ENCODE assay signal across 21 mouse cellular contexts in genomic region chr1:91702737-91703136, GRCm38 (mm10).
DNase-seq lines count a peak whose midpoint lies in the region; ATAC-seq and TF ChIP-seq lines count a peak whose summit lies in the region.
"Had no signal": no experiment of that assay in that cellular context is flagged by ENCODE, and none has a peak within 500 bp of the region (broad histone marks: within the 10 kb centered on the region; RNA-seq: fewer than 3 reads in every experiment).

No protein-coding gene starts in this region.

- DNase-seq in adrenal gland, adult 2 months, result peak; percentile 13
- DNase-seq in adrenal gland, postnatal 4 days (ENCODE audit: low spot score in 2 of 2), result no peak
- peak; percentile 4 for DNase-seq in intestine, embryonic 14.5 days (ENCODE audit: low spot score)
- DNase-seq in Patski (ENCODE audit: low read depth, low spot score), result no peak
- DNase-seq in forebrain, embryonic 10.5 days (ENCODE audit: extremely low spot score, low spot score), result no peak
- DNase-seq in ovary, postnatal 36 days (ENCODE audit: low spot score), result no peak
- DNase-seq: adrenal gland, adult 8-10 months; adrenal gland, postnatal 14 days; adrenal gland, postnatal 36 days; cerebellum, adult 11 months; cerebellum, adult 18-20 months; cerebellum, adult 8-10 months; cerebellum, adult 9-11 months; cerebellum, postnatal 14 days; forebrain, postnatal 0 days had no signal

- no peaks in the 10 kb centered on the region for H3K27me3 ChIP-seq in intestine, embryonic 14.5 days (replicated peaks; ENCODE audit: control insufficient read depth, insufficient read depth, low read length)
- no peaks in the 10 kb centered on the region for H3K27me3 ChIP-seq in intestine, embryonic 16.5 days (replicated peaks; ENCODE audit: control insufficient read depth, insufficient read depth, low read length)
- H3K27me3 ChIP-seq in Patski, result peaks cover 7% of the 10 kb centered on the region
- H3K27me3 ChIP-seq in forebrain, embryonic 10.5 days (ENCODE audit: poor library complexity, severe bottlenecking), result no peaks in the 10 kb centered on the region
- H3K27me3 ChIP-seq: embryonic facial prominence, embryonic 13.5 days; embryonic facial prominence, embryonic 15.5 days; forebrain, embryonic 13.5 days; forebrain, embryonic 15.5 days had no signal

- no peak overlapping the region for H3K27ac ChIP-seq in intestine, embryonic 14.5 days (ENCODE audit: low read depth)
- H3K27ac ChIP-seq in intestine, embryonic 16.5 days (ENCODE audit: low read length), result no peak overlapping the region
- H3K27ac ChIP-seq in forebrain, embryonic 10.5 days, result no peak overlapping the region
- H3K27ac ChIP-seq: embryonic facial prominence, embryonic 13.5 days; embryonic facial prominence, embryonic 15.5 days; forebrain, embryonic 13.5 days; forebrain, embryonic 15.5 days had no signal

- POLR2A ChIA-PET in Patski (lab: Charles Lee), result no interaction called here

- no peak overlapping the region for H3K4me2 ChIP-seq in intestine, embryonic 14.5 days (ENCODE audit: low read length)
- H3K4me2 ChIP-seq in intestine, embryonic 16.5 days (ENCODE audit: low read depth, low read length), result no peak overlapping the region
- H3K4me2 ChIP-seq: embryonic facial prominence, embryonic 13.5 days; embryonic facial prominence, embryonic 15.5 days; forebrain, embryonic 13.5 days; forebrain, embryonic 15.5 days had no signal

- H3K4me3 ChIP-seq in intestine, embryonic 14.5 days (ENCODE audit: low read depth, low read length), result no peak overlapping the region
- no peak overlapping the region for H3K4me3 ChIP-seq in intestine, embryonic 16.5 days (ENCODE audit: low read length)
- H3K4me3 ChIP-seq in forebrain, embryonic 10.5 days, result no peak overlapping the region
- H3K4me3 ChIP-seq: embryonic facial prominence, embryonic 13.5 days; embryonic facial prominence, embryonic 15.5 days; erythroblast, embryonic 14.5 days; forebrain, embryonic 13.5 days; forebrain, embryonic 15.5 days had no signal

- H3K9ac ChIP-seq in intestine, embryonic 14.5 days (ENCODE audit: low read length), result no peak overlapping the region
- no peak overlapping the region for H3K9ac ChIP-seq in intestine, embryonic 16.5 days (ENCODE audit: low read depth, low read length)
- H3K9ac ChIP-seq: embryonic facial prominence, embryonic 13.5 days; embryonic facial prominence, embryonic 15.5 days; forebrain, embryonic 13.5 days; forebrain, embryonic 15.5 days; forebrain, postnatal 0 days had no signal

- in situ Hi-C loops in Patski (cut with MboI; ENCODE audit: low pct_unique_long_range_greater_than_20kb), result no loop called here

- no peaks in the 10 kb centered on the region for H3K9me3 ChIP-seq in intestine, embryonic 14.5 days (ENCODE audit: control insufficient read depth, low read length)
- H3K9me3 ChIP-seq in intestine, embryonic 16.5 days (ENCODE audit: control insufficient read depth, low read length), result no peaks in the 10 kb centered on the region
- H3K9me3 ChIP-seq in forebrain, embryonic 10.5 days, result no peaks in the 10 kb centered on the region
- H3K9me3 ChIP-seq: embryonic facial prominence, embryonic 13.5 days; embryonic facial prominence, embryonic 15.5 days; forebrain, embryonic 13.5 days; forebrain, embryonic 15.5 days had no signal

- TF ChIP-seq CTCF in Patski (IDR thresholded peaks at IDR 0.05), result no peak

- no peaks in the 10 kb centered on the region for H3K36me3 ChIP-seq in intestine, embryonic 14.5 days (ENCODE audit: control insufficient read depth, insufficient read depth, low read length)
- no peaks in the 10 kb centered on the region for H3K36me3 ChIP-seq in intestine, embryonic 16.5 days (ENCODE audit: control insufficient read depth, insufficient read depth, low read length)
- no peaks in the 10 kb centered on the region for H3K36me3 ChIP-seq in forebrain, embryonic 10.5 days (replicated peaks)
- H3K36me3 ChIP-seq: embryonic facial prominence, embryonic 13.5 days; embryonic facial prominence, embryonic 15.5 days; forebrain, embryonic 15.5 days had no signal

- no peak for ATAC-seq in intestine, embryonic 14.5 days (replicated peaks; ENCODE audit: low FRiP score, low TSS enrichment, low read depth)
- ATAC-seq in intestine, embryonic 16.5 days, result no peak
- ATAC-seq in Patski, result peak; percentile 42
- ATAC-seq: forebrain, embryonic 13.5 days; forebrain, embryonic 15.5 days; forebrain, postnatal 0 days had no signal

- no peaks in the 10 kb centered on the region for H3K4me1 ChIP-seq in intestine, embryonic 14.5 days (replicated peaks; ENCODE audit: control insufficient read depth, insufficient read depth, low read length)
- no peaks in the 10 kb centered on the region for H3K4me1 ChIP-seq in intestine, embryonic 16.5 days (ENCODE audit: control insufficient read depth, insufficient read depth, low read length)
- no peaks in the 10 kb centered on the region for H3K4me1 ChIP-seq in forebrain, embryonic 10.5 days
- H3K4me1 ChIP-seq: forebrain, embryonic 13.5 days; forebrain, embryonic 15.5 days had no signal

- CTCF ChIA-PET in Patski (lab: Charles Lee), result interaction anchor here (1.4 kb wide), 1 partner anchor 10 kb away, joined by 3 read pairs; no protein-coding TSS in a partner anchor

Comparison
In these comparisons a context has a peak if more than half of its experiments do, and no peak if none do; other contexts are left out.
1. DNase-seq: peak in adrenal gland, adult 2 months (single experiment) and intestine, embryonic 14.5 days (single experiment); none in adrenal gland, postnatal 4 days (0 of 2), Patski (single experiment), forebrain, embryonic 10.5 days (single experiment) and ovary, postnatal 36 days (single experiment).